Mouse (Mus musculus) hindbrain, embryonic 13.5 days (tissue): ENCODE results near the gene Rbak. TPM values are rescaled to one million over a fixed set of nuclear protein-coding genes. Genes with fewer than 3 reads are reported as not detected.
"Not testable (repeated sequence)": the region's sequence is repeated elsewhere in the genome, so short reads cannot be mapped to it uniquely, and the experiment has no call there.

Experiments used
- ATAC-seq: fragments of 200-750 bp; cut with Nextera tagmentation; 2 replicates; pipeline ENCODE4 v1.8.0; 2017; ENCODE audit warnings: moderate TSS enrichment; ENCODE audit not compliant: low FRiP score
- H3K27ac ChIP-seq: fragments of 300-500 bp; sonication (generic); 2 replicates; pipeline ENCODE4 v1.5.1; 2015; ENCODE audit warnings: inconsistent platforms, mild to moderate bottlenecking, moderate library complexity
- H3K27me3 ChIP-seq: fragments of 300-500 bp; sonication (generic); 2 replicates; pipeline ENCODE4 v1.6.1; 2015; ENCODE audit warnings: mild to moderate bottlenecking, inconsistent platforms
- H3K36me3 ChIP-seq: fragments of 300-500 bp; sonication (generic); 2 replicates; pipeline ENCODE4 v1.6.1; 2015; ENCODE audit warnings: mild to moderate bottlenecking, inconsistent platforms
- H3K4me1 ChIP-seq: fragments of 300-500 bp; sonication (generic); replicated peaks from 2 replicates; pipeline ENCODE4 v1.6.1; 2015; ENCODE audit warnings: inconsistent platforms
- H3K4me2 ChIP-seq: fragments of 300-500 bp; sonication (generic); 2 replicates; pipeline ENCODE4 v1.6.1; 2015; ENCODE audit warnings: inconsistent platforms, mild to moderate bottlenecking, moderate library complexity
- H3K4me3 ChIP-seq: fragments of 300-500 bp; sonication (generic); 2 replicates; pipeline ENCODE4 v1.5.1; 2015; ENCODE audit warnings: mild to moderate bottlenecking, inconsistent platforms
- H3K9ac ChIP-seq: fragments of 300-500 bp; sonication (generic); 2 replicates; pipeline ENCODE4 v1.6.1; 2015; ENCODE audit warnings: mild to moderate bottlenecking, inconsistent platforms
- H3K9me3 ChIP-seq: fragments of 300-500 bp; sonication (generic); 2 replicates; pipeline ENCODE4 v1.6.1; 2016; ENCODE audit warnings: inconsistent platforms
- WGBS: fragments of 180-500 bp; shearing (Covaris S2); methylation state at CpG from one replicate; pipeline ENCODE4 v1.1.7; 2015; 5-methylcytosine and 5-hydroxymethylcytosine counted together
- polyA plus RNA-seq: library from polyadenylated mRNA; unstranded; fragments of >200 nt; fragmentation: Nextera tagmentation; extraction: Ambion mirVana; gene quantifications from 2 replicates; pipeline ENCODE4 v1.2.1, GENCODE M21; 2015

The Rbak gene
- polyA plus RNA-seq, 1 experiment from 2014 or later = 12.7 TPM

GRCm38 (mm10) chr5:143177541-143178200, 2.9 kb downstream of the Rbak start:
- H3K27me3 ChIP-seq = no peaks in the 10 kb centered on the region
- no peak overlapping the region for H3K4me2 ChIP-seq
- H3K27ac ChIP-seq = no peak overlapping the region
- no peak overlapping the region for H3K9ac ChIP-seq
- peaks cover 5% of the 10 kb centered on the region; the same call in 1 of the 2 replicates for H3K9me3 ChIP-seq
- H3K4me3 ChIP-seq = no peak overlapping the region
- 90% methylated on average over 3 of the region's 3 CpGs for WGBS
- no peak for ATAC-seq
- H3K36me3 ChIP-seq = peaks cover 58% of the 10 kb centered on the region
- H3K4me1 ChIP-seq = peaks cover 16% of the 10 kb centered on the region

- Histone ChIP-seq H3K9ac (no peak overlapping the region), H3K4me3 (no peak overlapping the region), H3K36me3 (peaks cover 75% of the 10 kb centered on the region), H3K9me3 (peaks cover 5% of the 10 kb centered on the region; the same call in 1 of the 2 replicates), H3K4me2 (no peak overlapping the region), H3K27ac (no peak overlapping the region), H3K27me3 (no peaks in the 10 kb centered on the region), H3K4me1 (peaks cover 16% of the 10 kb centered on the region)
- no peak for ATAC-seq
- 97% methylated on average over 4 of the region's 4 CpGs for WGBS
Measured at GRCm38 (mm10) chr5:143175970-143176369, 4.6 kb downstream of the Rbak start.

DNA sequence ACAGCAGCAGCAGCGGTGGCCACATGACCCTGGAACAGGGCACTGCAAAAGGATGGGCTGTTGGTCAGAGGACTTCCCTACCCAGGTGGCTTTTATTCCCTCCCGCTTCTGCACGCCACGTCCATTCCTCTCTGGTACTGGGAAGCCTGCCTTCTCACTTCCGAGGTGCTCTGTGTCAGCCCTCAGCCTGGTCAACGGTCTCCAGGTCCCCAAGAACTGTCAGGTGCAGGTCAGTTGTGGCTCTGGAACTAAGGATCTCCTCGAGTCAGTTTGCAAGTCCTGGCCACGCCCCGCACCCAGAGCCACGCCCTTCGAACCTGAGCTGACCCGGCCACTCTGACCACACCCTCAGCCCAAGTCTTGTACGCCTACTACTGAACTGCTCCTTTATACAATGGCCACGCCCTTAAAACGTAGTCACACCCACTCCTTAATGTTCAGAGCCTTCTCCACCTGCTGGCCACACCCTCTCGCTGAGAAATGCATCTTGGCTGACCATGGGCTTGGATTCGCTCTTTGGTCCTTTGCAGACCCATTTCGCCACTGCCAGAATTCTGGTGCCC, 15.0 kb downstream of the Rbak start:
- H3K9ac ChIP-seq = no peak overlapping the region
- no peak overlapping the region for H3K4me2 ChIP-seq
- no peaks in the 10 kb centered on the region for H3K36me3 ChIP-seq
- ATAC-seq = no peak
- H3K9me3 ChIP-seq = no peaks in the 10 kb centered on the region
- no peak overlapping the region for H3K4me3 ChIP-seq
- no peak overlapping the region for H3K27ac ChIP-seq
- 15% methylated on average over 18 of the region's 18 CpGs for WGBS
- 0 out of 2 replicates have a peak, but pooled peaks cover 5% of the 10 kb centered on the region for H3K27me3 ChIP-seq
- no peaks in the 10 kb centered on the region for H3K4me1 ChIP-seq

- H3K4me2 ChIP-seq = no peak overlapping the region
- H3K9ac ChIP-seq = no peak overlapping the region
- H3K9me3 ChIP-seq = 0 out of 2 replicates have a peak, but pooled peaks cover 1% of the 10 kb centered on the region
- ATAC-seq = no peak
- H3K4me3 ChIP-seq = no peak overlapping the region
- 0 out of 2 replicates have a peak, but pooled peaks cover 5% of the 10 kb centered on the region for H3K4me1 ChIP-seq
- no peaks in the 10 kb centered on the region for H3K36me3 ChIP-seq
- no peak overlapping the region for H3K27ac ChIP-seq
- 86% methylated on average over 3 of the region's 3 CpGs for WGBS
- H3K27me3 ChIP-seq = peaks cover 53% of the 10 kb centered on the region
Measured at GRCm38 (mm10) chr5:143155534-143155933, 25.0 kb downstream of the Rbak start.

GRCm38 (mm10) chr5:143153756-143154155, 26.8 kb downstream of the Rbak start:
- no peak for ATAC-seq

DNA sequence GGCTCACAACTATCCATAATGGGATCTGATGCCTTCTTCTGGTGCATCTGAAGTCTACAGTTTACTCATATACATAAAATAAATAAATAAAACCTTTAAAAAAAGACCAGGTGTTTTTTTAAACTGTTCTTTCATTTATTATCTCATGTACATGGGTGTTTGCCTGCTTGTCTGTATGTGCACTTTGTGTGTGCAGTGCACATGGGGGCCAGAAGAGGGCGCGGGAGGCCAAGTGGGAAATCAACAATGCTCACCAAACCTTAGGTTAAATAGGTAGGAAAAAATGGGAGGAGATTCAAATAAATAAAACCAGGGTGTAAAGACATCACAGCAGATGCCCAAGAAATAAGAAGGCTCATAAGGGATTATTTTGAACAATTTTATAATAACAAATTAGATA, 30.5 kb downstream of the Rbak start:
- no peak for ATAC-seq
- WGBS = 84% methylated on average over 2 of the region's 2 CpGs
- H3K36me3 ChIP-seq = no peaks in the 10 kb centered on the region
- H3K27me3 ChIP-seq = peaks cover 3% of the 10 kb centered on the region; the same call in 1 of the 2 replicates
- no peak overlapping the region for H3K4me2 ChIP-seq
- H3K27ac ChIP-seq = no peak overlapping the region
- no peaks in the 10 kb centered on the region for H3K4me1 ChIP-seq
- H3K9ac ChIP-seq = no peak overlapping the region
- no peak overlapping the region for H3K4me3 ChIP-seq
- peaks cover 11% of the 10 kb centered on the region; the same call in 1 of the 2 replicates for H3K9me3 ChIP-seq

More at GRCm38 (mm10) chr5:143153756-143154155, 26.8 kb downstream of the Rbak start:
- Histone ChIP-seq H3K9me3 (peaks cover 11% of the 10 kb centered on the region; the same call in 1 of the 2 replicates), H3K27me3 (peaks cover 39% of the 10 kb centered on the region), H3K9ac (no peak overlapping the region), H3K36me3 (no peaks in the 10 kb centered on the region), H3K4me1 (0 out of 2 replicates have a peak, but pooled peaks cover 5% of the 10 kb centered on the region), H3K4me2 (no peak overlapping the region), H3K4me3 (no peak overlapping the region), H3K27ac (no peak overlapping the region)
- WGBS = 91% methylated on average over 10 of the region's 10 CpGs

- Histone ChIP-seq H3K27ac (no peak overlapping the region), H3K27me3 (no peaks in the 10 kb centered on the region), H3K9me3 (peaks cover 11% of the 10 kb centered on the region; the same call in 1 of the 2 replicates), H3K4me2 (no peak overlapping the region), H3K36me3 (no peaks in the 10 kb centered on the region), H3K4me1 (no peaks in the 10 kb centered on the region), H3K9ac (no peak overlapping the region), H3K4me3 (no peak overlapping the region)
- WGBS = 88% methylated on average over 2 of the region's 2 CpGs
- no peak for ATAC-seq
Measured at GRCm38 (mm10) chr5:143149536-143149935, 31.0 kb downstream of the Rbak start.

DNA sequence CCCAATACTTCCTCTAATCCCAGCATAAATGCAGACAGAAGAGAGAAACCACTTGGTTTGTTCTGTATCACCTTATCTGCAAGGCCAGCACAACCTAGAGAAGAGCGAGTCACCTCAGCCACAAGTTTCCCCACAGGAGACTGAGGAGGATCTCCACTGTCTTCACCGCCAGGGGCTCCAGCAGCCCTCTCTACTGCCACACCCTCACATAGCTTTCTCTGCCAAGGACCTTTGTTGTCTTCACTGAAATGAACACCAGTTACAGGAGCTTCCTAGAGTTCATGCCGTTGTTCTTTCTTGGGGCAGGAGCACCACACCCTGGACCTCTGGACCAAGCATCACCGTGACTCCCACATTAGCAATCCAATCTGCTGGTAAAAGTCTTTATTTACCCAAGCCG, 31.9 kb downstream of the Rbak start:
- H3K9ac ChIP-seq = no peak overlapping the region
- H3K27me3 ChIP-seq = no peaks in the 10 kb centered on the region
- 94% methylated on average over 5 of the region's 5 CpGs for WGBS
- no peaks in the 10 kb centered on the region for H3K4me1 ChIP-seq
- no peak for ATAC-seq
- H3K36me3 ChIP-seq = no peaks in the 10 kb centered on the region
- H3K4me3 ChIP-seq = no peak overlapping the region
- no peak overlapping the region for H3K4me2 ChIP-seq
- peaks cover 11% of the 10 kb centered on the region; the same call in 1 of the 2 replicates for H3K9me3 ChIP-seq
- no peak overlapping the region for H3K27ac ChIP-seq

DNA sequence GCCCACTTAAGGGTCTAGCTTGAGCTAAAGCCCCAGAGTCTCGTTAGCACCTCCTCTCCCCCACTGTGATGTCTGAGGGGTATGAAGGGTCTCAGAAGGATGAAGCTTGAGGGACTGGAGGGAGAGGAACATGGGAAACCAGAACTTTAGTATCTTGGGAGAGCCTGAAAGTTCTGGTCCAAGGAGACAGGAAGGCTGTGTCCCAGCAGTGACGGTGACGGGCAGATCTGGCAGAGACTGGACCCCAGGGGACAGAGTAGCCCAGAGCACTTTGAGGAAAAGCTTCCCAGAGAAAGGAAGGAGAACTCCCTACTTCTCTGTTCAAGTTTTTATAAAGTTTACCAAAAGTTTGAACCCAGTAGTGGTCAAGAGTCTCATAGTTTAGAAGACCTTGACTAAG, 33.1 kb downstream of the Rbak start, which contains the start of gene Olfr718-ps1:
TSS of gene Olfr718-ps1 (minus strand) at position 101 of the 400 bp plus-strand sequence.
- Histone ChIP-seq H3K4me3 (no peak within 1 kb of the TSS), H3K4me2 (no peak within 1 kb of the TSS), H3K9me3 (peaks cover 11% of the 10 kb centered on the region; the same call in 1 of the 2 replicates), H3K9ac (no peak within 1 kb of the TSS), H3K4me1 (no peaks in the 10 kb centered on the region), H3K27ac (no peak within 1 kb of the TSS), H3K27me3 (no peaks in the 10 kb centered on the region), H3K36me3 (no peaks in the 10 kb centered on the region)
- no peak for ATAC-seq
- WGBS = 68% methylated on average over 3 of the region's 3 CpGs

DNA sequence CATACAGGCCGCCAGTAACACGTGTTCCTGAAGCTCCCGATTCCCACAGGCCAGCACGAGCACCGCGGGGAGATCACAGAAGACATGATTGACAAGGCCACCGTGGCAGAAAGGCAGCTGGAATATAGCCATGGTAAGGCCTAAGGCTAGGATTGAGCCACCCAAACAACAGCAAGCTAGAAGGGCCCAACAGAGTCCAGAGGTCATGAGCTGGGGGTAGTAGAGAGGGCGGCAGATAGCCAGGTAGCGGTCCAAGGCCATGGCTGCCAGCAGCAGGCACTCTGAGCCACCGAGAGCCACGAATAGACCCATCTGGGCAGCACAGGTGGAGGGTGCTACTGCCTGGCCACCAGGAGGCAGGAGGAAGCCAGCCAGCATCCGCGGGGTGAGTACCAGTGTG, 43.0 kb downstream of the Rbak start:
- Histone ChIP-seq H3K4me3 (no peak overlapping the region), H3K9me3 (no peaks in the 10 kb centered on the region), H3K4me2 (no peak overlapping the region), H3K27ac (no peak overlapping the region), H3K4me1 (no peaks in the 10 kb centered on the region), H3K36me3 (no peaks in the 10 kb centered on the region), H3K9ac (no peak overlapping the region), H3K27me3 (no peaks in the 10 kb centered on the region)
- WGBS = 95% methylated on average over 13 of the region's 13 CpGs
- no peak for ATAC-seq

DNA sequence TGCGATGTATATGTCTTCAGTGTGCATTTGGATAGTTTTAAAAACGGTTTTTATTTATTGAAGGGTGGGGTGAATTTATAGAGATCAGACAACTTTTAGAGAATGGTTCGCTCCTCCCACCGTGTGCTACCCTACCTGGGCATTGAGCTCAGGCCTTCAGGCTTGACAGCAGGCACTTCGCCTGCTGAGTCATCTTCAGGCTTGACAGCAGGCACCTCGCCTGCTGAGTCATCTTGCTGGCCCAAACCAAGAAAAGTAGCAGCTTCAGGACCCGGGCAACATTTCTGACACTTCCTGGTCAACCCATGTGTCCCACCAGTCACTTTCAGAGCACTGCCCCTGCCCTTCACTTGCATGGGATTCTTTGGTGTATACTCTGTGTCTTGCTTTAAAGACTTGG, 45.5 kb downstream of the Rbak start:
- Histone ChIP-seq H3K27me3 (no peaks in the 10 kb centered on the region), H3K27ac (no peak overlapping the region), H3K4me1 (no peaks in the 10 kb centered on the region), H3K9me3 (no peaks in the 10 kb centered on the region), H3K4me3 (no peak overlapping the region), H3K4me2 (no peak overlapping the region), H3K36me3 (no peaks in the 10 kb centered on the region), H3K9ac (no peak overlapping the region)
- ATAC-seq = no peak
- WGBS = 90% methylated on average over 7 of the region's 7 CpGs

GRCm38 (mm10) chr5:143134216-143135010, 46.2 kb downstream of the Rbak start:
- not testable (repeated sequence) for ATAC-seq, H3K36me3 ChIP-seq, H3K4me1 ChIP-seq, H3K27me3 ChIP-seq, H3K4me2 ChIP-seq, H3K9ac ChIP-seq, H3K27ac ChIP-seq, H3K9me3 ChIP-seq, H3K4me3 ChIP-seq
- 82% methylated on average over 4 of the region's 6 CpGs for WGBS
